Mouse (Mus musculus): Measurements from ENCODE around the gene Gm12794. TPM values are rescaled to one million over a fixed set of nuclear protein-coding genes. Genes with fewer than 3 reads are reported as not detected.

The Gm12794 gene
- not detected for polyA plus RNA-seq (2014; fragmentation: Illumina TruSeq; extraction: RNeasy Lipid Tissue Mini Kit (QIAGEN cat#74804))

DNA sequence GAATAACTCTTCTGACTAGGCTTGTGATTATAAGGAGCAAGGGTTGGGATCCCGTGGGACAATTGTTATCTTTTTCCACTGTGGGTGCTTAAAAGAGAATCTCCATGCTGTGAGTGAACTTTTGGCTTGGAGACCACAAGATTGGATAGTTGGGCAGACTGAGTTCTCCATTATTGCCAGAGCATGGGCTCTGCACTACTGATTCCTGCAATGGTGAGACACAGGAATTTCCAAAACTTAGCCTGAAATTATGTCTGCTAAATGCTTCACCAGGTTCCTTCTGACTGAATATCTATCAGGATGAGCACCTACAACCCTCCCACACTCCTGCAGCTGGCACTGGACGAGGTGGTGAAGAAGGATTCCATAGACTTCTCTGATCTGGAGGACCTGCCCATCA is at the start of gene Gm12794:
Gene Gm12794 (plus strand): TSS at position 301 of the 400 bp plus-strand sequence.

DNA sequence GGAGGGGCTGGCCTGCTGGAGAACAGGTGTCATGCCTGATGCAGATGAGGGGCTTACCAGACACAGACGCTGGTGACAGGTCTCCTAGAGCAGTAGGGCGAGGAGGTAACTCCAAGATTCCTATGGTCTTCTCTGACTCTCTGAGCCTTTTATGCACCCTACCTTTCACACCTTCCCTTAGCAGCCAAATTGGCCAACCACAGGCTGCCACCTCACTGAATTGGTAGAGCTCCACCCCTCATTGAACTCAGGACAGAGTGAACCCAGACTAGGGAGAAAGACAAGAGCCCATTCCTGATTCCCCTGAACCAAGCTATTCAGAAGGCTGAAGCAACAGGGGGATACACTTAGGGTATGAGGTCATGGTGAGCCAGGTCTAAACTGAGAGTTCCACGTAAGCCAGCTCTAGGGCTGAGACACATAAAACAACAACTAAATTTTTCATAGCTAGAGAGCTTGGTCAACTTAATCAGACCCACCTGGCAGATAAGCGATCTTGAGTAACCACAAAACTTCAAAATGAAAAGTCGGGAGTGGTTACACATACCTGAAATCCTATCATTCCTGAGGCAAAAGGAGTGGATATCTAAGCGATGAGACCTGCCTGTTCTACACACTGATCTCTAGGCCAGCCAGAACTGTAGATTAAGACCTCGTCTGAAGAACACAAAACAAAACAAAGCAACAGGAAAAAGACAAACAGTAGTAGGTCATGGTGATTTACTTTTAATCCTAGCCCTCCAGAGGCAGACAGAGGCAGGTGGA is 46.4 kb upstream of the Gm12794 start, which contains the start of gene C130073F10Rik:
Gene C130073F10Rik (minus strand): TSS at position 134 of the 765 bp plus-strand sequence.

DNA sequence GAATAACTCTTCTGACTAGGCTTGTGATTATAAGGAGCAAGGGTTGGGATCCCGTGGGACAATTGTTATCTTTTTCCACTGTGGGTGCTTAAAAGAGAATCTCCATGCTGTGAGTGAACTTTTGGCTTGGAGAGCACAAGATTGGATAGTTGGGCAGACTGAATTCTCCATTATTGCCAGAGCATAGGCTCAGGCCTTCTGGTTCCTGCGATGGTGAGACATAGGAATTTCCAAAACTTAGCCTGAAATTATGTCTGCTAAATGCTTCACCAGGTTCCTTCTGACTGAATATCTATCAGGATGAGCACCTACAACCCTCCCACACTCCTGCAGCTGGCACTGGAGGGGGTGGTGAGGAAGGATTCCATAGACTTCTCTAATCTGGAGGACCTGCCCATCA is 31.4 kb upstream of the Gm12794 start, which contains the start of gene Gm12800:
Gene Gm12800 (plus strand): TSS at position 301 of the 400 bp plus-strand sequence.

DNA sequence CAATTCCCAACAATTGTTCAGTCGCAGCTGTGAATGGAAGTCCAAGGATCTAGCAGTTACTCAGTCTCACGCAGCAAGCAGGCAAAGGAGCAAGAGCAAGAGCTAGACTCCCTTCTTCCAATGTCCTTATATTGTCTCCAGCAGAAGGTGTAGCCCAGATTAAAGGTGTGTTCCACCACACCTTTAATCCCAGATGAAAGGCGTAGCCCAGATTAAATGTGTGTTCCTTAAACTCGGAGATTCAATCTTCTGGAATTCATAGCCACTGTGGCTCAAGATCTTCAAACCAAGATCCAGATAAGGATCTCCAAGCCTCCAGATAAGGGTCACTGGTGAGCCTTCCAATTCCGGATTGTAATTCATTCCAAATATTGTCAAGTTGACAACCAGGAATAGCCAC is 40.7 kb downstream of the Gm12794 start, which contains the start of gene Gm12790:
Gene Gm12790 (minus strand): TSS at position 101 of the 400 bp plus-strand sequence.

DNA sequence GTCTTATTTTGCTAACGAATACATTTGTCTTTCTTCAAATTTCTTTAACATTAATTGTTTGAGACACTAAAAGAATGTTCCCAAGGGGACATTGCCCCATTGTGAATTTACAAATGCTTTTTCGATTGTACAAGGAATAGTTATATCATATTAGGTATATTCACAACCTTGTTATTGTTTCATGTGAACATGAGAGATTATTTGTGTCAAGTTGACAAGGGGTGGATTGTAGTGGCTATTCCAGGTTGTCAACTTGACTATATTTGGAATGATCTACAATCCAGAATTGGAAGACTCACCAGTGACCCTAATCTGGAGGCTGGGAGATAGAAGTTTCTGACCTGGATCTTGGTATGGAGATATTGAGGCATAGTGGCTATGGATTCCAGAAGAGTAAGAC is 46.1 kb downstream of the Gm12794 start, which contains the start of gene Gm12789:
Gene Gm12789 (plus strand): TSS at position 301 of the 400 bp plus-strand sequence.

Other genes with a start within 250 kb of the Gm12794 start
- gene Lepr, start 223.0 kb upstream of the Gm12794 start, polyA plus RNA-seq (2014; fragmentation: Illumina TruSeq; extraction: RNeasy Lipid Tissue Mini Kit (QIAGEN cat#74804)): 72.3 TPM
- not detected for gene B020004J07Rik, start 96.4 kb upstream of the Gm12794 start, polyA plus RNA-seq (2014; fragmentation: Illumina TruSeq; extraction: RNeasy Lipid Tissue Mini Kit (QIAGEN cat#74804))
- not detected for gene C130073F10Rik, start 46.6 kb upstream of the Gm12794 start, polyA plus RNA-seq (2014; fragmentation: Illumina TruSeq; extraction: RNeasy Lipid Tissue Mini Kit (QIAGEN cat#74804))
- gene Gm12800, start 31.3 kb upstream of the Gm12794 start, polyA plus RNA-seq (2014; fragmentation: Illumina TruSeq; extraction: RNeasy Lipid Tissue Mini Kit (QIAGEN cat#74804)): not detected
- not detected for gene Gm12790, start 40.6 kb downstream of the Gm12794 start, polyA plus RNA-seq (2014; fragmentation: Illumina TruSeq; extraction: RNeasy Lipid Tissue Mini Kit (QIAGEN cat#74804))
- not detected for gene Gm12789, start 46.2 kb downstream of the Gm12794 start, polyA plus RNA-seq (2014; fragmentation: Illumina TruSeq; extraction: RNeasy Lipid Tissue Mini Kit (QIAGEN cat#74804))
- 8.0 TPM for gene Pde4b, start 147.1 kb downstream of the Gm12794 start, polyA plus RNA-seq (2014; fragmentation: Illumina TruSeq; extraction: RNeasy Lipid Tissue Mini Kit (QIAGEN cat#74804))

Data from ovary, adult 10 weeks (tissue).